Mouse (Mus musculus): ENCODE results near the gene Pde2a. TPM values are rescaled to one million over a fixed set of nuclear protein-coding genes. Genes with fewer than 3 reads are reported as not detected.

Pde2a gene
- total RNA-seq, 2 experiments from 2014 or later = 14.8 to 26.3 TPM

DNA sequence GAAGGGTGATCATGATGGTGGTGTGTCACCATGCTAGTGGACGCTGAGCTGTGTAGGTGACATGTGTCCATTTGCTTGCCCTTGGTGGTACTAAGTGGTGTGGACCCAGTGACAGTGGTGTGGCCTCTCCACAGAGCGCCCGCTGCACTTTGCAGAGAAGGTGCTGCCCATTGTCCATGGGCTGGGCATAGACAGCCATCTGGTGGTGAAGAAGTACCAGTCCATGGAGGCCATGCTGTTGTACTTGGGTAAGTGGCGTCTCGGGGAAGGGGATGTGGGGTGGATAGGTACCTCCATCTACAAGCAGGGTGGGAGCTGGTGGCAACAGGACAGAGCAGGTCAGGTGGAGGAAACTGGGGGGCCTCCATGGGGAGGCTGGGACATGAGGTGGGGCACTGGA is 17.7 kb upstream of the Pde2a start:
- no peak for DNase-seq

DNA sequence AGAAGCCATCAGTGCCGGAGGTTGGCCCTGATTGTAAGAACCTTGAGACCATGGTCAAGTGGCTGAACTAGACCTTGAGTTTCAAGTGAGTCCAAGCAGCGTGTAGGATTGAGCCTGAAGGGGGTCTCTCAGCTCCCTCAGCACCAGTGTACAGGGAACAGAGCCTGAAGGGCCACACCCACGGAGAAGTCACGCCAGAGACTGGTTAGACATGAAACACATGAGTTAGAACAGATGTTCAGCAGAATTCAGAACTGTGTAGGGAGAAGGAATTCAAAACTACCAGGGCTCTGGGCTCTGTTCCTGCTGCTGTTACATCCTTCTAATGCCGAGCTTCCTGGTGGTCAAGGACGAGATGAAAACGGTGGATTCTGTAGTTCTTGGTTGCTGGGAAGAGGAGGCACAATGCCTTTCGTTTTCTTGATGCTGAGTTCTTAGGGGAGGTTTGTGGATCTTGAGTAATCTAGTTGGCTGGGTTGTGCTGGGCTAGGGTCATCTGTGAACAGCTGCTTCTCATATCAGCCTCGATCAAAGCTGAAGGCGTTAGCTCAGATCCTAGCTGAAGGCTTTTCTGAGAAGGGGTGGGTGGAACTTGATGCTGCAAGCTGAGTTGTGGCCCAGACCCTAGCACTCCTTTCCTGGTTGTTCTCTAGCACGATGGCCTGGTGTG is 11.1 kb upstream of the Pde2a start, which contains the start of gene Gm45837:
Gene Gm45837, plus strand, starts transcription at position 620 of the 670 bp plus-strand sequence.
- DNase-seq = no peak

DNA sequence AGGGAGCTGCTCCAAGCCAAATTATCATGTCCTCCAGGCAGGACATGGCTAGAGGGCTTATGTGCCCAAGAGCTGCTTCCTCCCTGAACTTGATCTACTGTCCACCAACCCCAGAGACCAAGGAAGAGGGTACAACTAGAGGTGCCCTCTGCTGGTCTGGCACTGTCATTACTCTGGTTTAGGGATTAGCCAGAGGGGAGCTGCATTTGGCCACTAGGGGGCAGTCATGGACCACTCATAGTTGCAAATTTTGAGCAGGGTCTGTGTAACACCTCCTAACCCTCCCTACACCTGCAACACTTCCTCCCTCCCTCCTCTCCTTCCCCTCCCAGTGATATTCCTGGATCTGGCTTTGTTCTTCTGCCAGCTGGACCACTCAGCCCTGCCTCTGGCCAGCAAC is 8.7 kb upstream of the Pde2a start:
- peak; percentile 61 for DNase-seq

DNA sequence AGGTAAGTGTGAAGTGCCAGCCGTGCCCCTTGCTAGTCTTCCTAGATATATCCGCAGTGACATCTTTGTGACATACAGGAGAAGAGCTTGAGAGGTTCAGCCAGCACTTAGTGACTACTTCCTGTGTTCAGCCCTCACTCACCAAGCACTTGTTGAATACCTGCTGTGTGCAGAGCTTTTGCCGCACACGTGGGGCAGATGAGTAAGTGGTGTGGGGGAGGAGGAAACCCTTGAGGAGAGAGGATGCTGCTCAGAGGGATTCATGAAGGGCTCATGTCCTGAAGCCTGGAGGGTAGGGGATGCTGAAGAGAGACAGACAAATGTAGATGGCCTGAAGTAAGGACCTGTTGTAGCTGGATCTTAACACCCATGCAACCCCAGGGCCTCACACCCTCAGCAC is 7.3 kb upstream of the Pde2a start:
- no peak for DNase-seq

DNA sequence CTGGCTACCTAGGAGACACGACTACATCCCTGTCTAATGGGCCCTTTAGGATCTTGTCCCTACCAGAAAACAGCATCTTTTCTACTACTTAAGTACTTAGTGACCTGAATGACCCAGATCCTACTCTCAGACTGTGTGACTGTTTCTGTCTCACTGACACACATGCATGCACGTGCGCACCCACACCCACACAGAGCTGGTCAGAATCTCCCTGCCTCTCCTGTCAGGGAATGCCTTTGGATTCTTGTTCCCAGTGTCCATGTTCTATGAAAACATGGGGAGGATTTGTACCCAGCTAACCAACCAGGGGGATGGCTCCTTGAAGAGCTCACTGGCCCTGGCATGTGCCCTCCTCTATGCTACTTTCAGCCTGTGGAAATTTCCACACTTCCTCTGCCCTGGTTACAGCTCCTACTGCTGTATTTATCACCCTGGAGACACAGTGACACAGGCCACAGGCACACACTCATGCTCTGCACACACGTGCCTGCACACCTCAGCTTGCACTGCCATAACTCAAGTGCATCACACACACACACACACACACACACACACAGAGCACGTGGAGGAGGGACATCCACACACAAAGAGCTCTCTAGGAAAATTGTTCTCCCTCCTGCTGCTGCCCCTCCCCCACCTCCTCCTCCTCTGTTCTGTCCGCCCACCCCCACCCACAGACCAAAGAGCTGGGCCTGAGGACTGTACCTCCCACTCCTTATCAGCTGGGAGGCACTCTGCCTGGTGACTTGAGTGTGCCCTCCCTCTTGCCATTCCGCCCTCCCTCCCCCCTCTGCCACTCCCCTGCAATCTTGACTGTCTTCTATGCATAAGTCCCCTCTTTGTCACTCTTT is 6.6 kb upstream of the Pde2a start:
- no peak for DNase-seq

DNA sequence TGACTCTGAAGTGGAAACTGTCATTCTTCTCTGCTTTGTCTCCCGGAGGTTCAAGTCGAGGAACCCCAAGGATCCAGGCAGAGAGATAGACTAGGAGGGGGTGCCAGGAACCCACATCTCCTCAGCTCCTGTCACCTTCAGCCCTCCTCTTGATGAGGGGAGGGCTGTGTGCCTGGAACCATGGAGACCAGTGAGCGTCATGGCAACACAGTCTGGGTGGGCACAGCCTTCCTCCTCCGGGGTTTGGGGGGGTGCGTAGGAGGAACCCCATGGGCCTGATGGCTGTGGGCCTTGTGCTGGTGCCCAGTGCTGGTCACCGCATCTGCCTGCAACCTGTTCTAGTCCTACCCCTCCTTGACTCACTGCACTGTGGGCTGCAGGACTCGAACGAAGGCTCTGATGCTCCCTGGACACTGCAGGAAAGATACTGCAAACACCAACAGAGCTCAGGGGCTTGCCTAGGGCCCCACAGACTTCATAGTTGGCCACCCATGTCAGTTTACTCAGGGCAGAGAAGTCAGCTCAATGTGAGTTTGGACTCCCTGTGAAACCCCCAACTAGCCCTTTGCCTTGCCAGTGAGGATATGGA is 5.9 kb upstream of the Pde2a start:
- no peak for DNase-seq

DNA sequence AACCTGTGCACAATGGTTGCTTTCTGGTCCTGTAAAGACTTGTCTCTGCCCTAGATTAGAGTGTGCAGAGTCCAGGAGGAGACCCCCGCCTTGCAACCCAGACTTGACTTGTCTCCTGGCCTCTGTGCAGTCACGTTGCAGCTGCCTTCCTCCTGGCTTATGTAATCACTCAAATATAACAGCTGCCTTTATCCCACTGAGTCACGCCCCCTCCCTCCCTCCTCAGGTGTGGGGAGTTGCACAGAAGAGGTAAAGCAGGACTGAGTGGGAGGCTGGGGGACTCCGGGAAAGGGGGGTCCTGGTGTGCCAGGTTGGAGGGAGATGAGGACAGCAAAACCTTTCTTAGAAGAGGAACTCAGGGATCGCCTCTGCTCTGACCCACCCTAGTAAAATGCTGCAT is 5.1 kb upstream of the Pde2a start:
- no peak for DNase-seq

DNA sequence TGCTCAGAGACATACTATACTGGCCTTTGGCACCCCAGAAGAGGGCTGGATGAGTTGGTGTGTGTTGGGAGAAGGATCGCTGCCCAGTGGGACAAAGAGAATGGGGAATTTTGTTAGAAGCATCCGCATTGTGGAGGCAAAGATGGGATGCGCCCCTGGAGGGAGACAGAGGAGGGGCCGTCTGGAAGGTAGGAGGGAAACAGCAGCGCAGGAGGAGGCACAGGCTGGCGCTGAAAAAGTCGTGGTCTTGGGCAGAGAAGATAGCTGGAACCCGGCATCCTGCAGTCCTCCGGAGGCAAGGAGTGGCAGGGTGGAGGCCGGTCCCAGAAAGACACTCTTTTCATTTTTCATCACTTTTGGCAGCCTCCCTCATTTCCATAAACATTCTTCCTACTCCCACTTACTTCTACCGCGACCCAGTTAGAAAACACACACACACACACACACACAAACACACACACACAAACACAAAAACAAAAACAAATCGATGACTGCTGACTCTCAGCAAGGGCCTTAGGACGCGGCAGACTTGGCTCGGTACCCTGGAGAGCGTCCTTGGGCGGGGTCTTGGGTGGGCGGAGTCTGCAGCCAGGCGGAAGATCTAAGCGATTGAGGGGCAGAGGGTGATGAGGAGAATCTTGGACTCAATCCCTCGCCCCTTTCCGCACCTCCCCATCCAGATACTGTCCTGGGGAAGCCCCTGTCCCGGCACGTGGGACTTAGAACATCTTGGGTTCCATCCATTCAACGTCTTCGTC is 2.3 kb upstream of the Pde2a start:
- DNase-seq = no peak

DNA sequence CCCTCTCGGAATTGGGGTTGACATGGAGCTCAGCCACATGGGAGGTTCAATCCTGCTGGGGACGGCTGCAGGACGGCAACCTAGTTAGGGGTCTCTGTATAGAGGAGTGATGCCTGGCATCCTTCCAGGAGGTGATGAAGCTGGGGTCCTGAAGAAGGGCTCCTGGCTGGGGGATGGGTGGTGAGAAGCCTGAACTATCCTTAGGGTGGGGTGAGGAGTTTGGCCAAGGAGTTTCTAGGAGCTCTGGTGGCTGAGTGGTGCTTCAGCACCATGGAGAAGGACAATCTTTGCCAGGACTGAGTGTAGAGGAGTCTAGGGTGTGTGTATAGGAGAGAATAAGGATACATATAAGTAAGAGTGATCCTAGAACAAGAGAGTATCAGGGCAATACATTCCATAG is 578 bp downstream of the Pde2a start:
- DNase-seq = no peak

DNA sequence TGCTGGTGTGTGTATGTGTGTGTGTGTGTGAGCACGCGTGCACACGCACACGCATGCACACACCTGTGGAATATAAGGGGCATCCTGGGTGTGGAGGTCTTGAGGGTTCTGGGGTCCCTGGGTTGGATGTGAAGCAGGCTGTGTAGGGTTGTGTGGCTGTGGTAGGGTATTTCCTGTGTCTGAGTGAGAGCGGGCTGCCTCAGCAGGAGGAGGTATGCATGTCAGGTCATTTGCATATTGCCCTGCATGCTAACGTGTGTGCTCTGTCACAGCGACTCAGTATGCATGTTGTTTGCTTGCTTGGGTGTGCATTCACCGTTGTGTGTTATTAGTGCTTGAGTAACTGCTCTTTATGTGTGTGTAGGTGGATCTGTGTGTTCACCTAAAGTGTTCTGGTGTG is 1.2 kb downstream of the Pde2a start:
- DNase-seq = no peak

DNA sequence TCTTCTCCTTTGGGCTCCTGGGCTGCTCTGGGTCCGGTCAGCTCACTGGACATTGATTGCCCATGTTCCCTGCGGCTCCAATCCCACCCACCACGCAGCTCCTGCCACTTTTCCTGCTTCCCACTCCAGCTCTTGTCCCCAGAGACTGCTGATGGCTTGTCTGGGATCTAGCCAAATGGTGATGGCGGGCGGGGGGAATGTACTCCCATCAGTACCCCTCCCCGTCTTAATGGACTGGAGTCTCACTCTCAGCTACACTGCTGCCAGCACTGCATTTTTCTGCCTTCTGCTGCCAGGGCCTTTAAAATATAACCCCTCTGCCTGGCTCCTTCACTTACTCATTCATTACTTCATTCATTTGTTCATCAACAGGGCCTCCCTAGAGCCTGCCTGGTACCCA is 2.5 kb downstream of the Pde2a start:
- DNase-seq = no peak

DNA sequence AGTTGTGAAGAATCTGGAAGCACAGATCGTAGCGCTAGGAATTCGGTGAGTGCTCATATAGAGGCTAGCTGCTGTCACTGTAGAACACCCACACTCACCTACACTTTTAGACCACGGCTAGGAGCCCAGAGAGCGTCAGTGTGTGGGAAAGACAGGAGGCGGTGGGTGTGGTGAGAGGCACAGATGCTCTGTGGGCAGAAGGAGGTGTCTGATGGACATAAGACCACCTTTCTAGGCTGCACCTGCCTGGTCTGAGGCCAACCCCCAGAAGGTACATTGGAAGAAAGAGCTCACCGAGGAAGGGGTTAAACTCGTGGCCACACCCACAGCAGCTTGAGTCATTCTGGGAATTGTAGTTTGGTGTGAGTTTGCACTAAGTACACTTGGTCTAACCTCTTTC is 5.2 kb downstream of the Pde2a start:
- no peak for DNase-seq

DNA sequence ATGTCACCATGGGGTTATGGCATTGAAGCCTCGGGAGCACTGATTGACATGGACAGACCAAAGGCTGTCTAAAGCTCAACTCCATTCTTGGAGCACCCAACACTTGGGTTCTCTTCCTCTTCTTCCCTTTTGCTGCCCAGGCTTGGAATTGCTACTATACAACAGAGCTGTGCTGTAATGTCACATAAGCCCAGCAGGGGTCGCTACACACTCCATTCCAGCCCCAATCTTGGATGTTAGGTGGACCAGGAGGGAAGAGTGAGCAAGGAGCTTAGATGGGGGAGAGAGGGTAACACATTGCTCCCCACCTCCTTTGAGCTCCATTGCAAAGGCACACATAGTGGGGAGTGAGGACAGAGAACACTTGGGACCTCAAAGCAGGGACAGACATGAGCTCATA is 6.2 kb downstream of the Pde2a start:
- DNase-seq = no peak

DNA sequence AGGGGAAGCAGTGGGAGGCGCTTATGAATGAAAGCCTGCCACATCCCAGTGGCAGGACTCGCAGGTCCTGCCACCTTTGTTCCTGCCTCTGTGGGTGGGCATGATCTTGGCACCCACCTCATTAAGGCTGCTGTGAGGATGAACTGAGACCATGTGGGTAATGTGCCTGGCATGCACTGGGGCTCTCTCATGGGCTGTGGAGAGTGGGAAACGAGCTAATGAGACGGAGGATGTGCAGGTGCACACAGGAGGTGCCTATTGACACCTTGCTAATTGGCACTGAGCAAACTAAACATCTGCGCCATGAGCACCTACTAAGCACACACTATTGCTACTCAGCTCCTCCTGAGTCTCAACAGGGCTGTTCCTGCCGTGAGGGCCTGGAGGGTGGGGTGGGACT is 13.5 kb downstream of the Pde2a start:
- no peak for DNase-seq

DNA sequence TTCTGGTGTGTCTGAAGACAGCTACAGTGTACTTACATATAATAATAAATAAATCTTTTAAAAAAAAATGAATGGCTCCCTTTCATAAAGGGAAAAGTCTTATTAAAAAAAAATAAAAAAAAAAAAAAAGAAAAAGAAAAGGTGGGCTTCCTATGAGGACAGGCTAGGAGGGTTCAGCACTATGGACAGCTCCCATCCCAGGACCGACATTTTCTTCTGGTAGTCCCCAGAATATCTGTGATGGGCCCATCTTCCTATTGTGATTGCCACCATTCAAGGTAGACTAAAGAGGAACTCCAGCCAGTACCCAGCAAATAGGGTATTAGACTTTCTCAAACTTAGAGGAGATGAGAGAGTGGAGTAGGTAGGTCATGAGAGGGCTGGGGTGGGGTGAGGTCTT is 16.4 kb downstream of the Pde2a start:
- no peak for DNase-seq

DNA sequence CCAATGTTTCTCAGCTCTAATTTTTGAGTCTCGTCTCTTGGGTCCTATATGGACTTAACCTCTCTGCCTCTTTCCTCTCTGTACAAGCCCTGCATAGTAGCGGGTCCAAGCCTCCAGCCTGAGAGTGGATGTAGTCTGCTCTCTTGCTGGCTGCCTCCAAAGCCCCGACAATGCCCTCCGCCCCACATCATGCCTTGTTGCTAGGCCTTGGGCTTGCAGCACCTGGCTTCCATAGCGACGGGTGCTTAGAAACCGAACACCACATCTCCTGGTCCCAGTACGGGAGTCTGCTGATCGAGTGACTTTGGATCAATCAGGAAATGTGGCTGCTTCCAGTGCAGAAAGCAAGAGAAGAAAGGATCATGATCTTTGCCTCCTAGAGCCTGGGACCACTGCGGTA is 21.6 kb downstream of the Pde2a start:
- DNase-seq = no peak

DNA sequence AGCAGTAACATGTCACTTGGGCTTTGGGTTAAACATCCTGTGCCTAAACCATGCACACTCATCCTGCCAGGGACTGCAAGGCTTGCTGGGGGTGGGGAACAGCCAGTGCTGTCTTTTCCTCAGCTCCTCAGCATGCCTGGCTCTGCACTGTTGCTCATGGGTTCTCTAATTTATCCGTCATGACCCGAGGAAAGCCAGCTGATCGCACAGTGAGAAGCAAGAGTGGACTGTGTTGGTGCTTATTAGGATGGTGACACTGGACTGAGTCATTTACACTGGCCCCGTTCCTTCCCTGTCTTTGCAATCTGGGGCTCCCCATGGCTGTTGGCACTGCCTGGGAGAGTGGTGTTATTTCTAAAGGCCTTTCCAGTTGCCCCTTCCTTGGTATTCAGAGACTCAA is 22.7 kb downstream of the Pde2a start:
- no peak for DNase-seq

DNA sequence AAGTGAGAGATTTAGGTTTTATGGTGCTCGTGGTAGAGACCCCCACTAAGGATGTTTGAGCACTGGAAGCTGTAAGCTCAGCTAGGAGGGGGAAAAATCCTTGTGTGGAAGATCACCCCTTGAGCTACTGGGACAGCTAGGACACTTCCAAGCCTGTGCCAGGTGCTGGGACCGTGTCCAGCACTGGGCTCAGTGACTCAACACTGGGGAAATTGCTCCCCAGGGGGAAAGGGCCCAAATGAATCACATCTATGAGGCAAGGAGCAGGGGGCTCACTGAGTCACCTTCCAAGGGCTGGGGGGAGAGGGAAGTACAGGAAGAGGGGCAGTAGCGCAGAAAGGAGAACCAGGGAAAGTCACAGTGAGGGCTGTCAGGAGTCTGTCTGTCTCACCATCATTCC is 28.4 kb downstream of the Pde2a start:
- DNase-seq = no peak

DNA sequence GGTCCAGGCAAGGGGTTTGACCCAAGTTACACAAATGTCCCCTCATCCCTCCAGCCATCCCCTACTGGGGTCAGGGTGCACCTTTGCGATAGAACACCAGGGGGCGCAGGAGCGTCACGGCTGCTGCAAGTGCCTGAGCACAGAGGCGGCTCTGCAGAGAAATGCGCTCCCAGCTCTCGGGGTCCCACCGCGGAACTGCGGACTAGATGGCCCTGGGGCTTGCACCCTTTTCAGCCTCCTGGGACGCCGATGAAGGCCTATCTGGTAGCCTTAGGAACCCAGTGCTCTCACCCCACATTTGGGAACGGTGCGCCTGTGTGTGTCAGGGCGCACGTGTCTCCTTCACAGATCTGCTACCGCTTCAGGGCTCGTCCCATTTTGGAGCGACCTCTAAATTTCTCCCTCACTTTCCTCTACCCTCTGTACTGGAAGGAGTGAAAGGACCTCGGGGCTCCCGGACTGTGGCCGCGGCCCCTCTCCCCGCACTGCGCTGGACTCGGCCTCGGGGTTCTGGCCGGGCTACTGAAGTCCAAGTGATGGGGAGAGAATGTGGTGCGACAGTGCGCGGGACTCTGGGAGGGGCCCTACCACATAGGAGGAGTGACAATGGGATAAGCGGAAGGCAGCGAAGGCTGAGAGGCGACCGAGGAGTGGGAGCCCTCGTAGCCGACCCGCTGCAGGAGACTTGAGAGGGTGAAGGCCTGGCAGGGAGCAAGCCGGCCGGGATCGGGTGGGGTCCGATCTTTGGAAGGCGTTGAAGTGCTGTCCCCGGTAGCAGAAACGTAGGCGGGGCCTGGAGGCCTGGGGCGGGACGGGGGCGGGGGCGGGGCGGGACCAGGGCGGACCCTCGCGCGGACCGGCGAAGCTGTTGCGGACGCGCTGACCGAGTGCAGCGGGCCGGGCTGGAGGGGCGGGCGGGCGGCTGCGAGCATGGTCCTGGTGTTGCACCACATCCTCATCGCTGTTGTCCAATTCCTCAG is 29.2 kb downstream of the Pde2a start:
- DNase-seq = peak; percentile 78

DNA sequence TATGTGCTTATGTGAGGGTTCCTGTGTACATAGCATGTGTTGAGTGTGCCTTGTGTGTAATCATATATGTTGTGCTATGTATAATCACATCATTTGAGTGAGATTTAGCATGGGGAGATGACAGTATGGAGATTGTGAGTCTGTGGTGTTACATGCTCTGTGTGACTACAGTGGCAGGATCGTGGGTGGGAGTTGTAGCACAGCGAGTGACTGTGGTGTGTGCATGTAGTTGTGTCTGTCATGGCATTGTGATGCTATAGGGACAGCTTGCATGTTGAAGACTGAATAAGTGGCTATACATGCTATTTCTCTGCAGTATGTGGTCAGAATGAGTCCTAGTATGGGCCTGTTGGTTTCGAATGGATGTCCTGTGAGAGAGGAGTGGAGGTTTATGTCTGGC is 31.2 kb downstream of the Pde2a start:
- no peak for DNase-seq

DNA sequence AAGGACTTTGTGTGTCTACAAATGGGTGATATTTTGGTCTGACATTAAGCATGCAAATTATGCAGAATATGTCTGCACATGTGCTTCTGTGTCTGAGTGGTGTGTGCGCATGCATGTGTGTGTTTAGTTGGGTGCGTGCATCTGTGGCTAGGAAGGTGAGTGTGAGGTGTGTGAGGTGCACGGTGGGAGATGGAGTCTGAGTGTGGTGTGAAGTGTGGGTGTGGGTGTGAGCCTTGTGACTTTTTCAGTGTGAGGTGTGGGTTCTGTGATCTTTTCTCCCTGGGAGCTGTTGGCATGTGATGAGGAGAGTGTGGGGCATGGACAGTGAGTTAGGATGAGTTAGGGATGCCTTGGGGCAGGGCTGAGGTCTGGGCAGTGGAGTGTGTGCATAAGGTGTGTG is 31.8 kb downstream of the Pde2a start:
- DNase-seq = no peak

DNA sequence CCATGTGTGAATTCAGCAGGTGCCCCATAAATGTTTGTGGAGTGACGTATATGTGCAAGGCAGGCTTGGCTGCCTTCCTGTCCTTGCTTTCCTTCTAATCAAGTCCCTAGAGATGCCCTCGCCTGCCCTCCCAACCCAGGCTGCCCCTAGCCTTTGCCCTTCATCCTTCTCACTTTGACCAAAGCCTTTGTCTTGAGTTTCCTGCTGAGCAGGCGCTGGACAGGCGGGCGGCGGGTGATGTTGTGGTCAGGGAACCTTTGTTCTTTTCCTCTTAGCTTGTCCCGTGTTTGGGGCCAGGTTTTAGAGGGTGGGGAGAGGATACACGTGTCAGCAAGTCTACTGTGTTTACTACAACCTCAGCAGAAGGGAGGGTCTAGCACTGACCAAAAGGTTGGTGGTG is 32.2 kb downstream of the Pde2a start:
- peak; percentile 53 for DNase-seq

Measured in gastrocnemius, postnatal 25 days (tissue).